Mouse (Mus musculus) liver, postnatal 0 days (tissue): Measurements from ENCODE around the gene Wipf2.

Source experiments
- CTCF ChIP-seq: sonication (generic); IDR thresholded peaks from 2 replicates; pipeline ENCODE4 v1.5.1; 2016; ENCODE audit warnings: antibody characterized with exemption, low read depth
- EP300 ChIP-seq: IDR thresholded peaks from 2 replicates; pipeline ENCODE4 v1.6.1; 2016; ENCODE audit warnings: antibody characterized with exemption, low read depth, mild to moderate bottlenecking

DNA sequence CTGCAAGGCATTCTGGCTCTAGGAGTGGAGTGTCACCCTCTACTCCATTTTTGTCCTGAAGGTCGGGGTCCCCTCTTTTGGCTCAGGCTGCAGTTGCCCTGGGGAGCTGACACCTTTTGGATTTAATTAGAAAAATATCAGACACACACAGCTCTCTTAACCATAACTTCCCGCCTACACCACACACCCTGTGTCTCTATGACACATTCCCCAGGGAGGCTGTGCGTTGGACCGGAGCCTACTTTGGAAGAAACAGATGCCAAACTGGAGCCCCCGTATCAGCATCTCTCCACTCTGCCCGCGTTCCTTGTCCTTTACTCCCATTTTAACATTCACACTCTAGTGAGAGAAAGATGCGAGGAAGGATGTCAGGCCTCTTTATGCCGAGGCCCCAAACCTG is 24.9 kb upstream of the Wipf2 start:
- TF ChIP-seq CTCF: no peak
- no peak for TF ChIP-seq EP300
